Mouse (Mus musculus): ENCODE results near the gene Pla2g2c. TPM values are rescaled to one million over a fixed set of nuclear protein-coding genes. Genes with fewer than 3 reads are reported as not detected.

The Pla2g2c gene
- polyA plus RNA-seq, 1 experiment from 2014 or later: 0.20 TPM

GRCm38 (mm10) chr4:138754432-138754831, 29.8 kb downstream of the Pla2g2c start:
- no peak for ATAC-seq (ENCODE audit: extremely low read depth, insufficient number of reproducible peaks, low FRiP score, low TSS enrichment)
- Histone ChIP-seq H3K4me2 (no peak overlapping the region), H3K27me3 (replicated peaks) (0 out of 2 replicates have a peak, but pooled peaks cover 15% of the 10 kb centered on the region), H3K27ac (replicated peaks) (no peak overlapping the region), H3K9me3 (no peaks in the 10 kb centered on the region), H3K4me3 (no peak overlapping the region), H3K4me1 (peaks cover 11% of the 10 kb centered on the region), H3K36me3 (no peaks in the 10 kb centered on the region), H3K9ac (no peak overlapping the region)
- 36% methylated on average over 9 of the region's 9 CpGs for WGBS

GRCm38 (mm10) chr4:138755439-138755838, 30.8 kb downstream of the Pla2g2c start:
- no peak overlapping the region for H3K27ac ChIP-seq (replicated peaks)
- H3K36me3 ChIP-seq: no peaks in the 10 kb centered on the region
- no peak overlapping the region for H3K9ac ChIP-seq
- H3K27me3 ChIP-seq (replicated peaks): 0 out of 2 replicates have a peak, but pooled peaks cover 6% of the 10 kb centered on the region
- no peak for ATAC-seq (ENCODE audit: extremely low read depth, insufficient number of reproducible peaks, low FRiP score, low TSS enrichment)
- no peaks in the 10 kb centered on the region for H3K9me3 ChIP-seq
- peaks cover 11% of the 10 kb centered on the region for H3K4me1 ChIP-seq
- H3K4me2 ChIP-seq: no peak overlapping the region
- no peak overlapping the region for H3K4me3 ChIP-seq
- 53% methylated on average over 4 of the region's 4 CpGs for WGBS

GRCm38 (mm10) chr4:138755983-138756382, 31.4 kb downstream of the Pla2g2c start:
- WGBS: 71% methylated on average over 11 of the region's 11 CpGs

GRCm38 (mm10) chr4:138757416-138757815, 32.8 kb downstream of the Pla2g2c start, which contains the start of gene Pla2g2f:
Gene Pla2g2f (minus strand): TSS chr4:138757626.
- Histone ChIP-seq H3K27ac (replicated peaks) (no peak within 1 kb of the TSS), H3K4me1 (peaks cover 11% of the 10 kb centered on the region), H3K4me2 (no peak within 1 kb of the TSS), H3K4me3 (no peak within 1 kb of the TSS), H3K9ac (no peak within 1 kb of the TSS), H3K36me3 (no peaks in the 10 kb centered on the region), H3K27me3 (replicated peaks) (no peaks in the 10 kb centered on the region), H3K9me3 (no peaks in the 10 kb centered on the region)
- ATAC-seq (ENCODE audit: extremely low read depth, insufficient number of reproducible peaks, low FRiP score, low TSS enrichment): no peak
- WGBS: 78% methylated on average over 8 of the region's 8 CpGs

More at GRCm38 (mm10) chr4:138755983-138756382, 31.4 kb downstream of the Pla2g2c start:
- no peaks in the 10 kb centered on the region for H3K9me3 ChIP-seq
- no peak overlapping the region for H3K27ac ChIP-seq (replicated peaks)
- H3K27me3 ChIP-seq (replicated peaks): 0 out of 2 replicates have a peak, but pooled peaks cover 3% of the 10 kb centered on the region
- no peak overlapping the region for H3K9ac ChIP-seq
- no peak for ATAC-seq (ENCODE audit: extremely low read depth, insufficient number of reproducible peaks, low FRiP score, low TSS enrichment)
- no peaks in the 10 kb centered on the region for H3K36me3 ChIP-seq
- no peak overlapping the region for H3K4me3 ChIP-seq
- no peak overlapping the region for H3K4me2 ChIP-seq
- H3K4me1 ChIP-seq: peaks cover 11% of the 10 kb centered on the region

- no peak overlapping the region for H3K4me2 ChIP-seq
- WGBS: 63% methylated on average over 9 of the region's 9 CpGs
- H3K27me3 ChIP-seq (replicated peaks): 0 out of 2 replicates have a peak, but pooled peaks cover 4% of the 10 kb centered on the region
- H3K27ac ChIP-seq (replicated peaks): no peak overlapping the region
- H3K4me1 ChIP-seq: peaks cover 5% of the 10 kb centered on the region; the same call in 1 of the 2 replicates
- H3K36me3 ChIP-seq: no peaks in the 10 kb centered on the region
- H3K9me3 ChIP-seq: no peaks in the 10 kb centered on the region
- no peak overlapping the region for H3K4me3 ChIP-seq
- no peak for ATAC-seq (ENCODE audit: extremely low read depth, insufficient number of reproducible peaks, low FRiP score, low TSS enrichment)
- no peak overlapping the region for H3K9ac ChIP-seq
Observed at GRCm38 (mm10) chr4:138762266-138762665, 37.7 kb downstream of the Pla2g2c start.

GRCm38 (mm10) chr4:138771970-138772369, 47.4 kb downstream of the Pla2g2c start:
- 67% methylated on average over 10 of the region's 10 CpGs for WGBS
- ATAC-seq (ENCODE audit: extremely low read depth, insufficient number of reproducible peaks, low FRiP score, low TSS enrichment): no peak
- H3K4me2 ChIP-seq: no peak overlapping the region
- H3K36me3 ChIP-seq: no peaks in the 10 kb centered on the region
- H3K9me3 ChIP-seq: no peaks in the 10 kb centered on the region
- H3K4me3 ChIP-seq: no peak overlapping the region
- H3K27ac ChIP-seq (replicated peaks): no peak overlapping the region
- H3K4me1 ChIP-seq: no peaks in the 10 kb centered on the region
- peaks cover 29% of the 10 kb centered on the region for H3K27me3 ChIP-seq (replicated peaks)
- H3K9ac ChIP-seq: no peak overlapping the region

- no peak for ATAC-seq (ENCODE audit: extremely low read depth, insufficient number of reproducible peaks, low FRiP score, low TSS enrichment)
- WGBS: 64% methylated on average over 5 of the region's 5 CpGs
- Histone ChIP-seq H3K9me3 (no peaks in the 10 kb centered on the region), H3K9ac (no peak overlapping the region), H3K4me1 (no peaks in the 10 kb centered on the region), H3K36me3 (no peaks in the 10 kb centered on the region), H3K27me3 (replicated peaks) (peaks cover 33% of the 10 kb centered on the region), H3K4me2 (no peak overlapping the region), H3K27ac (replicated peaks) (no peak overlapping the region), H3K4me3 (no peak overlapping the region)
Observed at GRCm38 (mm10) chr4:138772386-138772785, 47.8 kb downstream of the Pla2g2c start.

GRCm38 (mm10) chr4:138775435-138775834, 50.8 kb downstream of the Pla2g2c start, which contains the start of gene Pla2g2d:
Gene Pla2g2d (plus strand): TSS chr4:138775735.
- no peaks in the 10 kb centered on the region for H3K4me1 ChIP-seq
- H3K9me3 ChIP-seq: no peaks in the 10 kb centered on the region
- no peak within 1 kb of the TSS for H3K9ac ChIP-seq
- WGBS: 70% methylated on average over 6 of the region's 6 CpGs
- H3K27me3 ChIP-seq (replicated peaks): peaks cover 55% of the 10 kb centered on the region
- H3K36me3 ChIP-seq: no peaks in the 10 kb centered on the region
- no peak for ATAC-seq (ENCODE audit: extremely low read depth, insufficient number of reproducible peaks, low FRiP score, low TSS enrichment)
- no peak within 1 kb of the TSS for H3K27ac ChIP-seq (replicated peaks)
- no peak within 1 kb of the TSS for H3K4me3 ChIP-seq
- H3K4me2 ChIP-seq: no peak within 1 kb of the TSS

GRCm38 (mm10) chr4:138777417-138778407, 53.1 kb downstream of the Pla2g2c start:
- Histone ChIP-seq H3K36me3 (no peaks in the 10 kb centered on the region), H3K4me2 (no peak overlapping the region), H3K4me3 (no peak overlapping the region), H3K9ac (no peak overlapping the region), H3K4me1 (no peaks in the 10 kb centered on the region), H3K27me3 (replicated peaks) (peaks cover 49% of the 10 kb centered on the region), H3K27ac (replicated peaks) (no peak overlapping the region), H3K9me3 (no peaks in the 10 kb centered on the region)
- ATAC-seq (ENCODE audit: extremely low read depth, insufficient number of reproducible peaks, low FRiP score, low TSS enrichment): no peak
- 42% methylated on average over 20 of the region's 20 CpGs for WGBS

- H3K4me1 ChIP-seq: no peaks in the 10 kb centered on the region
- ATAC-seq (ENCODE audit: extremely low read depth, insufficient number of reproducible peaks, low FRiP score, low TSS enrichment): no peak
- H3K27me3 ChIP-seq (replicated peaks): peaks cover 57% of the 10 kb centered on the region
- no peaks in the 10 kb centered on the region for H3K9me3 ChIP-seq
- no peak overlapping the region for H3K9ac ChIP-seq
- no peak overlapping the region for H3K4me3 ChIP-seq
- no peak overlapping the region for H3K27ac ChIP-seq (replicated peaks)
- 82% methylated on average over 5 of the region's 5 CpGs for WGBS
- no peak overlapping the region for H3K4me2 ChIP-seq
- no peaks in the 10 kb centered on the region for H3K36me3 ChIP-seq
Observed at GRCm38 (mm10) chr4:138780300-138780699, 55.7 kb downstream of the Pla2g2c start.

- H3K27ac ChIP-seq (replicated peaks): no peak overlapping the region
- no peaks in the 10 kb centered on the region for H3K4me1 ChIP-seq
- no peak for ATAC-seq (ENCODE audit: extremely low read depth, insufficient number of reproducible peaks, low FRiP score, low TSS enrichment)
- H3K9me3 ChIP-seq: no peaks in the 10 kb centered on the region
- H3K9ac ChIP-seq: no peak overlapping the region
- H3K36me3 ChIP-seq: no peaks in the 10 kb centered on the region
- peaks cover 46% of the 10 kb centered on the region for H3K27me3 ChIP-seq (replicated peaks)
- no peak overlapping the region for H3K4me3 ChIP-seq
- WGBS: 80% methylated on average over 6 of the region's 6 CpGs
- H3K4me2 ChIP-seq: no peak overlapping the region
Observed at GRCm38 (mm10) chr4:138782098-138782497, 57.5 kb downstream of the Pla2g2c start.

Data from heart, embryonic 13.5 days (tissue).